Mouse (Mus musculus): ENCODE data around the gene Macc1. TPM values are rescaled to one million over a fixed set of nuclear protein-coding genes. Genes with fewer than 3 reads are reported as not detected.
A peak's percentile ranks its signal among the peaks of the same experiment; 100 is the strongest.

Gene Macc1
- polyA plus RNA-seq, 1 experiment from 2014 or later, result 0.04 TPM

DNA sequence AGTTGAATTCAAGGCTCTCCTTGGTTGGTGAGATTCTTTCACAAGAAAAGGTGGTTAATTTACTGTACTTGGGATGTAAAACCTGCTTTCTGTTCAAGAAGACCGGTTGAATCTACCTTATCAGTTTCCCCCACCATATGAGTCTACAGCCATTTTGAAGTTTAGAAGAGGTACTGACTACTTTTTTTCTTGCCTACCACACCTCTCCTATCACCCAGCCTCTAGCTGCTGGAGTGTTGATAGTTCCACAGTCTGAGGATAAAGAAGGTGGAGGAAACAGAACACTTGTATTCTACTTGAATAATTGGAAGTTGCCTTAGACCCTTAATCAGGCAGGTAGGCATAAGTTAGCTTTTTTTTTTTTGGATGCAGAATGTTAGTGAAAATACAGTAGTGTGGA, 88.2 kb downstream of the Macc1 start:
- Histone ChIP-seq H3K9ac (ENCODE audit: low read length) (no peak overlapping the region), H3K4me1 (ENCODE audit: control insufficient read depth, insufficient read depth, low read length) (no peaks in the 10 kb centered on the region), H3K4me3 (ENCODE audit: low read length) (no peak overlapping the region), H3K9me3 (replicated peaks; ENCODE audit: control insufficient read depth, low read length) (no peaks in the 10 kb centered on the region), H3K27me3 (ENCODE audit: control insufficient read depth, insufficient read depth, low read length) (no peaks in the 10 kb centered on the region), H3K4me2 (ENCODE audit: low read depth, low read length) (no peak overlapping the region), H3K27ac (ENCODE audit: low read length) (no peak overlapping the region), H3K36me3 (ENCODE audit: control insufficient read depth, insufficient read depth) (no peaks in the 10 kb centered on the region)
- 77% methylated on average over 1 of the region's 1 CpGs for WGBS
- no peak for ATAC-seq (replicated peaks; ENCODE audit: extremely low read depth, insufficient read depth, low FRiP score)

DNA sequence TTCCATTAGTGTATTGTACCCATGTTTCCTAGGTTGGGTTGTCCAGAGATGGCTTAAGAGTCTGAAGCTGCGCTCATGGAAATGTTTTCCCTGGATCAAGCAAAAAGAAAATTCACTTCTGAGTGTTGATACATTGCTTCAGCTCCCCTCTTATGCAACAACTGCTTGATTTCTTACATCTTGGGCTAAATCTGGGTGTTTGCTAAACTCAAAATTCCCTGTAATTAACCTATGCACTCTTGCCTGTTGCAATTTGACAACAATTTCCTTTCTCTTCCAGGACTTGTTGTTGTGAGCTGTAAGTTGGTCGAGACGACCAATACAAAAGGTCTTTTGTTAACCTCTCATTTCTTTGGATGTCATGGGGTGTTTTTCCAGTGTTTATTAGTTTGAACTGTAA, 88.7 kb downstream of the Macc1 start:
- 66% methylated on average over 3 of the region's 3 CpGs for WGBS
- no peak overlapping the region for H3K9ac ChIP-seq (ENCODE audit: low read length)
- no peak overlapping the region for H3K4me3 ChIP-seq (ENCODE audit: low read length)
- no peaks in the 10 kb centered on the region for H3K4me1 ChIP-seq (ENCODE audit: control insufficient read depth, insufficient read depth, low read length)
- no peak overlapping the region for H3K4me2 ChIP-seq (ENCODE audit: low read depth, low read length)
- no peaks in the 10 kb centered on the region for H3K9me3 ChIP-seq (replicated peaks; ENCODE audit: control insufficient read depth, low read length)
- H3K27ac ChIP-seq (ENCODE audit: low read length), result no peak overlapping the region
- no peaks in the 10 kb centered on the region for H3K27me3 ChIP-seq (ENCODE audit: control insufficient read depth, insufficient read depth, low read length)
- no peak for ATAC-seq (replicated peaks; ENCODE audit: extremely low read depth, insufficient read depth, low FRiP score)
- H3K36me3 ChIP-seq (ENCODE audit: control insufficient read depth, insufficient read depth), result no peaks in the 10 kb centered on the region

DNA sequence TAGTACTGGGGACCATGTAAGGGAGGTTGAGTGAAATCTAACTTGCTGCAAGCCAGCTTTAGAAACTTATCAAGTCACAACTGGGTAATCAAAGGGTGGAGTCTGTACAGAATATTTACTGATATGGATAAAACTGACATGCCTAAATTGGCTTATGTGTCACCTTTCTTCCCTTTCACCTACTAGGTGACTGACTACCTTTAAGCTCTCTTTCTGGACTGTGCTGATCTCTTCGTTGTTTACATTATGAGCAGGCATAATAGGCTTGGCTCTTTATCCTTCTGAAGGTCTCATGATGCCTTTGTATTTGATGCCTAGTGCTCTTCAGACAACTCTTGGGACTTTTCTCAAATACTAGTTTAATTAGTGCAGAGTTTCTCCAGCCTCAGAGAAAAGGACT, 90.7 kb downstream of the Macc1 start:
- no peaks in the 10 kb centered on the region for H3K9me3 ChIP-seq (replicated peaks; ENCODE audit: control insufficient read depth, low read length)
- no peak overlapping the region for H3K27ac ChIP-seq (ENCODE audit: low read length)
- no peak for ATAC-seq (replicated peaks; ENCODE audit: extremely low read depth, insufficient read depth, low FRiP score)
- H3K4me3 ChIP-seq (ENCODE audit: low read length), result no peak overlapping the region
- no peaks in the 10 kb centered on the region for H3K4me1 ChIP-seq (ENCODE audit: control insufficient read depth, insufficient read depth, low read length)
- H3K4me2 ChIP-seq (ENCODE audit: low read depth, low read length), result no peak overlapping the region
- no peaks in the 10 kb centered on the region for H3K36me3 ChIP-seq (ENCODE audit: control insufficient read depth, insufficient read depth)
- WGBS, result 87% methylated on average over 1 of the region's 1 CpGs
- H3K27me3 ChIP-seq (ENCODE audit: control insufficient read depth, insufficient read depth, low read length), result no peaks in the 10 kb centered on the region
- no peak overlapping the region for H3K9ac ChIP-seq (ENCODE audit: low read length)

DNA sequence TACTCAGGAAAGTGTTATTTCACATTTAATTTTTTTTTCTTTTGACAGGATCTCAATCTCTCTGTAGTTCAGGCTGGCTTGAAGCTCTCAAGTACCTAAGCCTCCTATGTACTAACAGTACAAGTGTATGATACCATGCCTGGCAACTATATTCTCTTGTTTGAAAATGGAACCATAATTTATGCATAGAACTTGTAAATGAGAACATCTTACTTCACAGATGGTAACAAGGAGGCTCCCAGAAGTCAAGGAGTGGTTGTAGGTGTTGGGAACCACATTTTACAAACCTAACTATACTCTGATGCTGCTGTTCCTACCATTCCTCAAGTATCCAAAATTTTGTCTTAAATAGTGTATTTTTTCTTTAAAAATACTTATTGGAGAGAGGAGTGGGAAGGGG, 96.5 kb downstream of the Macc1 start:
- Histone ChIP-seq H3K9ac (ENCODE audit: low read length) (no peak overlapping the region), H3K4me1 (ENCODE audit: control insufficient read depth, insufficient read depth, low read length) (no peaks in the 10 kb centered on the region), H3K36me3 (ENCODE audit: control insufficient read depth, insufficient read depth) (no peaks in the 10 kb centered on the region), H3K27me3 (ENCODE audit: control insufficient read depth, insufficient read depth, low read length) (no peaks in the 10 kb centered on the region), H3K9me3 (replicated peaks; ENCODE audit: control insufficient read depth, low read length) (no peaks in the 10 kb centered on the region), H3K4me3 (ENCODE audit: low read length) (no peak overlapping the region), H3K27ac (ENCODE audit: low read length) (no peak overlapping the region), H3K4me2 (ENCODE audit: low read depth, low read length) (no peak overlapping the region)
- no peak for ATAC-seq (replicated peaks; ENCODE audit: extremely low read depth, insufficient read depth, low FRiP score)

DNA sequence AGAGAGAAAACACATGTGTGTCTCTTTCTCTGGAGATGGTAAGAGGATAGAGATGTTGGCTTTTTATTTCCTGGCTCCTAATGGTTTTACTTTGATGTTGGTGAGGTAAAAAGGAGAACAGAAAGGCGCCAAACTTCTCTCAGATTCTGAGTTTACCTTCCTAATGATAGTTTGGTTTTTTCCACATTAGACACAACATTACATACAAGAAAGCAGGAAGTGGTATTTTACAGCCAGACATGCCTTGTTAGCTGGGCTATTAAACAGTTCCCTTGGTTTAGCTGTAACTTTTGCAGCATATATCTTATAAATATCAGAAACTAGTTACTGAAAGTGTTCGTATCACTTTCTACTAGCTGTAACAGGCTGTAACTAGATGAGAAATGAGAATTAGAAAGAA, 96.9 kb downstream of the Macc1 start:
- ATAC-seq (replicated peaks; ENCODE audit: extremely low read depth, insufficient read depth, low FRiP score), result no peak
- H3K9me3 ChIP-seq (replicated peaks; ENCODE audit: control insufficient read depth, low read length), result no peaks in the 10 kb centered on the region
- H3K4me1 ChIP-seq (ENCODE audit: control insufficient read depth, insufficient read depth, low read length), result no peaks in the 10 kb centered on the region
- no peak overlapping the region for H3K9ac ChIP-seq (ENCODE audit: low read length)
- no peak overlapping the region for H3K4me3 ChIP-seq (ENCODE audit: low read length)
- no peak overlapping the region for H3K27ac ChIP-seq (ENCODE audit: low read length)
- H3K27me3 ChIP-seq (ENCODE audit: control insufficient read depth, insufficient read depth, low read length), result no peaks in the 10 kb centered on the region
- H3K36me3 ChIP-seq (ENCODE audit: control insufficient read depth, insufficient read depth), result no peaks in the 10 kb centered on the region
- 70% methylated on average over 2 of the region's 2 CpGs for WGBS
- H3K4me2 ChIP-seq (ENCODE audit: low read depth, low read length), result no peak overlapping the region

DNA sequence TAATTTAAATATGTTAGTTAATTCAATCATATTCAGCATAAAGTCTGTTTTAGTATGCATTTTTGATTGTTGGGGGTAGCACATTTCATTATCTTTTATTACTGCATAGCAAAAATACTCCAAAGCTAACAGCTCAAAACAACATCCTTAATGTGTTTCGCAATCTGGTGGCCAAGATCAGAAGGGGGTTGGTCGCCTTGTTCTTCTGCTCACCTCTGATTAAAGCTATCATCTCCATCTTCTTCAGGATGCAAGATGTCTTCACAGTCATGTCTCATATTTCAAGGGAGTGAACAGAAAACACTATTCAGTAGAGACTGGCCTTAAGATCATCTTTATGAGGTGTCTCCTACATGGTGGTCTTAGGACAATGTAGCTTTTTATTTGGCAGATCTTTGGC, 97.9 kb downstream of the Macc1 start:
- no peak overlapping the region for H3K4me2 ChIP-seq (ENCODE audit: low read depth, low read length)
- no peak overlapping the region for H3K9ac ChIP-seq (ENCODE audit: low read length)
- WGBS, result 74% methylated on average over 2 of the region's 2 CpGs
- H3K4me1 ChIP-seq (ENCODE audit: control insufficient read depth, insufficient read depth, low read length), result no peaks in the 10 kb centered on the region
- no peaks in the 10 kb centered on the region for H3K9me3 ChIP-seq (replicated peaks; ENCODE audit: control insufficient read depth, low read length)
- H3K27me3 ChIP-seq (ENCODE audit: control insufficient read depth, insufficient read depth, low read length), result no peaks in the 10 kb centered on the region
- no peak overlapping the region for H3K4me3 ChIP-seq (ENCODE audit: low read length)
- no peak overlapping the region for H3K27ac ChIP-seq (ENCODE audit: low read length)
- ATAC-seq (replicated peaks; ENCODE audit: extremely low read depth, insufficient read depth, low FRiP score), result no peak
- no peaks in the 10 kb centered on the region for H3K36me3 ChIP-seq (ENCODE audit: control insufficient read depth, insufficient read depth)

DNA sequence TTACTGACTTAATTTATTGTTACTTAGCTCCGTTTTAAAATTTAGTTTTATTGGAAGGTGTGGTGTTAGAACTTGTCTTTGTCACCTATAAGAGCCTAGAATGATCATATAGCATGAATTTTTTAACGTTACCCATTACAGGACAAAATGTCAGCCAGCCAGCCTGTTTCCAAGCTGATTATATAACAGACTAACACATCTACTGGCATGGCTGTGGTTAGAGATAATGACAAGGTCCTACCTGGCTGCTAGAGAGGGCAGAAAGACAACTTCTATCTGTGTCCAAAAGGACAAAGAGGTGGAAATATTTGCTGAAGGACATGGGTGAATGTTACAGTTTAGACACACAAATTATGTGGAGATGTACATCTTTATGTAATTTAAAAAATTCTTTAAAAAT, 101.8 kb downstream of the Macc1 start:
- H3K9ac ChIP-seq (ENCODE audit: low read length), result no peak overlapping the region
- H3K4me1 ChIP-seq (ENCODE audit: control insufficient read depth, insufficient read depth, low read length), result no peaks in the 10 kb centered on the region
- no peak overlapping the region for H3K4me2 ChIP-seq (ENCODE audit: low read depth, low read length)
- H3K4me3 ChIP-seq (ENCODE audit: low read length), result no peak overlapping the region
- WGBS, result 78% methylated on average over 2 of the region's 2 CpGs
- ATAC-seq (replicated peaks; ENCODE audit: extremely low read depth, insufficient read depth, low FRiP score), result no peak
- no peaks in the 10 kb centered on the region for H3K36me3 ChIP-seq (ENCODE audit: control insufficient read depth, insufficient read depth)
- H3K9me3 ChIP-seq (replicated peaks; ENCODE audit: control insufficient read depth, low read length), result no peaks in the 10 kb centered on the region
- H3K27ac ChIP-seq (ENCODE audit: low read length), result no peak overlapping the region
- no peaks in the 10 kb centered on the region for H3K27me3 ChIP-seq (ENCODE audit: control insufficient read depth, insufficient read depth, low read length)

DNA sequence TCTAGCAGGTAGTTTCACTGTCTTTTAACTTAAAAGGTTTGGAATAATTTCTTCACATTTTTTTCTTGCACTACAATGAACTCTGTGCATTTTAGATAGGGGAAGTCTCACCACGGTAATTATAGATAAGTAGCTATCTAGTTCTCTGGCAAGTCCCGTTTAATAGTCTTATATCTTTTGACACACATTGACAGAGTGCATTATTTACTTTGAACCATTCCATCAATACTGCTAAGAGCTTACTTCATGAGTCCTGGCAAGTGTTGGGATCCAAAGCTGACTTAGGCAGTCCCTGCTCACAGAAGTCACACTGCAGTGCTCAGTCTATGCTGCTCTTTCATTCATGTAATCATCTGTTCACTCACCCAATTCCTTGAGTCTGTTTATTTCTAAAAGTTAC, 111.7 kb downstream of the Macc1 start:
- Histone ChIP-seq H3K4me2 (ENCODE audit: low read depth, low read length) (no peak overlapping the region), H3K4me1 (ENCODE audit: control insufficient read depth, insufficient read depth, low read length) (no peaks in the 10 kb centered on the region), H3K27ac (ENCODE audit: low read length) (no peak overlapping the region), H3K9ac (ENCODE audit: low read length) (no peak overlapping the region), H3K9me3 (replicated peaks; ENCODE audit: control insufficient read depth, low read length) (no peaks in the 10 kb centered on the region), H3K4me3 (ENCODE audit: low read length) (no peak overlapping the region), H3K36me3 (ENCODE audit: control insufficient read depth, insufficient read depth) (no peaks in the 10 kb centered on the region), H3K27me3 (ENCODE audit: control insufficient read depth, insufficient read depth, low read length) (no peaks in the 10 kb centered on the region)
- ATAC-seq (replicated peaks; ENCODE audit: extremely low read depth, insufficient read depth, low FRiP score), result no peak
- WGBS, result 47% methylated on average over 2 of the region's 2 CpGs

DNA sequence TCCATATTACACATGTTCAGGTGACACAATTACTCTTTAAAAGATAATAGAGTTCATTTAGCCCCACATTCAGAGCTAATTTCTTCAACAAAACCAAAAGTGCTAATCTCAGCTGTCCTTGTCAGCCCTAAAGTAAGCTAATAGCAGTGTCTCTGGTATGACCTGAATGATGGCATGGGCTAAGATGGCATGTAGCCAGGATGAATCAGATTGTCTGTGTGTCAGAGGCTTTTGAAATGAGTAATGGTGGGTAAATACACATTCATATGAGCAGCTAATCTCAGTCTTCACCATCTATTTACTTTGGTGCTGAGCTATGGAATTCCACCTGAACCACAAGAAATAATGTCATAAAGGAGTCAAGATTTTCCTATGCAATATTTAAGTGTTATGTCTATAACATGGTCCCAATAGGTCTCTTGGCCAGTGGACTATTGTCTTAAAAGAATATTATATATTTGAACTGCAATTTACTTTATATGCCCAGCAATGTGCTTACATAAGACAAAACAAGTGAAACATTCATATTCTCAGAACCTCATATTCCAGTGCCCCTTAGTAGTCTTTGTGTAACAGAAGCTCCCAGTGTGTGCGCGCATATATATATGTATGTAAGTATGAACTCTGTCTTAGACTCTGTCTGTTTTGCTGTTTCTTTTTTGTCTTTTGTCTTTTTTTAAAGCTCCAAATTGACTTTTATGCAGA, 112.3 kb downstream of the Macc1 start:
- Histone ChIP-seq H3K4me1 (ENCODE audit: control insufficient read depth, insufficient read depth, low read length) (no peaks in the 10 kb centered on the region), H3K27me3 (ENCODE audit: control insufficient read depth, insufficient read depth, low read length) (no peaks in the 10 kb centered on the region), H3K9ac (ENCODE audit: low read length) (no peak overlapping the region), H3K4me2 (ENCODE audit: low read depth, low read length) (no peak overlapping the region), H3K36me3 (ENCODE audit: control insufficient read depth, insufficient read depth) (no peaks in the 10 kb centered on the region), H3K9me3 (replicated peaks; ENCODE audit: control insufficient read depth, low read length) (no peaks in the 10 kb centered on the region), H3K27ac (ENCODE audit: low read length) (no peak overlapping the region), H3K4me3 (ENCODE audit: low read length) (no peak overlapping the region)
- 99% methylated on average over 2 of the region's 2 CpGs for WGBS
- ATAC-seq (replicated peaks; ENCODE audit: extremely low read depth, insufficient read depth, low FRiP score), result no peak

DNA sequence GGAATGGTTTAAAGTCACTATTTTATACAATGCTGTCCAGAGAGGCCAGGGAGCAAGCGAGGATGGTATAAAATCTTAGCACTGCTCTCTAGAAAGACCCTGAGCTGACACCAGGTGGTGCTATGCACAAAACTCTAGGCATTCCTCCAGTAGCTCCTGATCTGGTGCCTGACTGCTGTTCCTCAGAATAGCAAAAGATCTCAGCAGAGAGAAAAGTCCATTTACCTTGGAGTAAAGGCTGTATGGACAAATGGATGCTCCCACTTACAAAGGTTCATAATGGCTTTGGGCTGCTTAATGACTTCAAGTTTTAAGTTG, 112.8 kb downstream of the Macc1 start:
- H3K4me2 ChIP-seq (ENCODE audit: low read depth, low read length), result no peak overlapping the region
- H3K36me3 ChIP-seq (ENCODE audit: control insufficient read depth, insufficient read depth), result no peaks in the 10 kb centered on the region
- H3K4me1 ChIP-seq (ENCODE audit: control insufficient read depth, insufficient read depth, low read length), result no peaks in the 10 kb centered on the region
- no peak overlapping the region for H3K27ac ChIP-seq (ENCODE audit: low read length)
- ATAC-seq (replicated peaks; ENCODE audit: extremely low read depth, insufficient read depth, low FRiP score), result peak; percentile 77
- no peaks in the 10 kb centered on the region for H3K9me3 ChIP-seq (replicated peaks; ENCODE audit: control insufficient read depth, low read length)
- 47% methylated on average over 1 of the region's 1 CpGs for WGBS
- H3K9ac ChIP-seq (ENCODE audit: low read length), result no peak overlapping the region
- no peak overlapping the region for H3K4me3 ChIP-seq (ENCODE audit: low read length)
- H3K27me3 ChIP-seq (ENCODE audit: control insufficient read depth, insufficient read depth, low read length), result no peaks in the 10 kb centered on the region
